Mouse (Mus musculus) thymus, postnatal 0 days (tissue): ENCODE data around the gene Fstl4. TPM values are rescaled to one million over a fixed set of nuclear protein-coding genes. Genes with fewer than 3 reads are reported as not detected.
"Not testable (repeated sequence)": the region's sequence is repeated elsewhere in the genome, so short reads cannot be mapped to it uniquely, and the experiment has no call there.

Experiments
- DNase-seq: peaks from one replicate; pipeline ENCODE4 v3.0.0-alpha.2; 2015; ENCODE audit warnings: low spot score
- polyA plus RNA-seq: library from polyadenylated mRNA; unstranded; fragments of >200 nt; fragmentation: Nextera tagmentation; extraction: Ambion mirVana; gene quantifications from 2 replicates; pipeline ENCODE4 v1.2.1, GENCODE M21; 2015

Fstl4 gene
- polyA plus RNA-seq, 1 experiment from 2014 or later, result 1.9 TPM

GRCm38 (mm10) chr11:53085367-53085766 is 320.9 kb downstream of the Fstl4 start:
- peak; percentile 90 for DNase-seq

DNA sequence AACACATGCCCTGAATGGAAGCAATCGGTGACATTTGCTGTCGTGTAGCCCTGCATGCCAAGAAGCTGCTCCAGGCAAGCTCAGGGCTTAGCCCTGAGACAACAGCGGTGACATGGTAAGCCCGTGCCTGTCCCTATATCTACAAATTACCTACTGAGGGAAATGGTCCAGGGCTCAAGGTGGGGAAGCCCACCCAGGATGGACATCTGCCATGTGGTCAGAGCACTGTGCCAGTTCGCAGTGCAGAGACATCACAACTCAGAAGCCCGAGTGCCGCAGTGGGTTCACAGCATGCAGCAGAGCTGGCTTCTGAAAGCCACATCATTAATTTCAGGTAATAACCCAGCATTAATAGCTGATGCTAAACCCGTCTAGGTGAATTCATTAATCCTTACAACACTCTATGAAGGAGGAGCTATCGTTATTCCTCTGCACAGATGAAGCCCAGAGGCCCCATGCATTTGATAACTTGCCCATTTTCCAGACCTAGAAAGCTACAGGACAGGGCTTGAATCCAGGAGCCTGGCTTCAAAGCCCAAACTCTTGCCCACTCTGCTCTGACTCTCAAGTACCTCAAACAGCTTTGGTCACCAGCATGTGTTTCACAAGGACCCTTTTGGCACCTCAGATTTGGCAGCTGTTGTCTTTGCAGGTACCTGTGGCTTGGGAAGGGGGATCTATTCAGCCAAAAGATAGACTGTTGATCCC is 321.6 kb downstream of the Fstl4 start:
- no peak for DNase-seq

DNA sequence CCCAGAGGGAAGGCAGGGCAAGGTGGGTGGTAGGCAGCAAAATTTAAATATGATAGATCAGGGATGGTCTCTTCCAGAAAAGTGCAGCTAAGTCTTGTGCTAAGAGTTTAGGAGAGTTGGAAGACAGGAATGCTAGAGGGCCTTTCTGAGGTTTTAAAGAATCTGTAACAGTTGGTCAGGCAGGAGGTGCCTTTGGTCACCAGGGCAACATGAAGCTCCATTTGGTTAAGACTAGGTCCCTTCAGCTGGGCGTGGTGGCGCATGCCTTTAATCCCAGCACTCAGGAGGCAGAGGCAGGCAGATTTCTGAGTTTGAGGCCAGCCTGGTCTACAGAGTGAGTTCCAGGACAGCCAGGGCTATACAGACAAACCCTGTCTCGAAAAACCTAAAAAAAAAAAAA is 323.5 kb downstream of the Fstl4 start:
- not testable (repeated sequence) for DNase-seq

GRCm38 (mm10) chr11:53091596-53091995 is 327.2 kb downstream of the Fstl4 start:
- DNase-seq, result no peak

DNA sequence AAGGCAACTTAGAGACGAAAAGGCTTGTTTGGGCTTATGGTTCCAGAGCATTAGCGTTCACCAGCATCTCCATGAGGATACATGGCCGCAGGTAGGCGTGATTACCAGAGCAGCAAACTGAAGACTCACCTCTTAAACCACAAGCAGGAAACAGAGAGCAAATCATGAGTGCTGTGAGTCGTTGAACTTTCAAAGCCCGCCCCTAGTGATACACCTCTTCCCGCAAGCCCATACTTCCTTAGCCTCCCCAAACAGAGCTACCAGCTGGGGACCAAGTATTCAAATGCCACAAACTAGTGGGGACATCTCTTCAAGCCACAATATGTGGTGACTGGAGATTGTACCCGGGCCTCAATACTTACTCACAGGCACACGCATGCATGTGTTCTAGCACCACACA is 332.4 kb downstream of the Fstl4 start:
- DNase-seq, result peak; percentile 78

- peak; percentile 63 for DNase-seq
These were observed 332.9 kb downstream of the Fstl4 start for GRCm38 (mm10) chr11:53097331-53097730.

GRCm38 (mm10) chr11:53097870-53098269 is 333.4 kb downstream of the Fstl4 start:
- DNase-seq, result no peak

DNA sequence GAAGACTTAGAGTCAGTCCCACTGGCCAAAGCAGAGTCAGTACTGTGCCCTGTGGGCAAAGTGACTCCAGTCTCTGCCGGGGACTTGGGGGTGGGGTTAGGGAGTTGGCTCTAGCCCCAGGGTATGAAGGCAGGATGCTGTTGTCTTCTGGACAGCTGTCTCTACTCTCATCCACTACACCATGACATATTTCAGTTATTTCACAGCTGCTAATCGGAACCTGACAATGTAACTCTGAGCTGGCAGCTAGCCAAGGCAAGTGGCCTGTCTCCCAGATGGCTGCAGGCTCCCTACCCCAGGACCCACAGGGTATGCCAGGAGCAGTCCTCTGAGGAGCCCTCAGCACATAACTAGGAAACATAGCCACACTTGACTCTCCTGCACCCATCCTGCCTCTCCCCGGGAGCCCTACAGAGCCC is 334.4 kb downstream of the Fstl4 start:
- DNase-seq, result no peak

- no peak for DNase-seq
These were observed 334.9 kb downstream of the Fstl4 start for GRCm38 (mm10) chr11:53099322-53099721.

- no peak for DNase-seq
These were observed 337.3 kb downstream of the Fstl4 start for GRCm38 (mm10) chr11:53101732-53102131.

GRCm38 (mm10) chr11:53103601-53104325 is 339.3 kb downstream of the Fstl4 start:
- DNase-seq, result no peak

DNA sequence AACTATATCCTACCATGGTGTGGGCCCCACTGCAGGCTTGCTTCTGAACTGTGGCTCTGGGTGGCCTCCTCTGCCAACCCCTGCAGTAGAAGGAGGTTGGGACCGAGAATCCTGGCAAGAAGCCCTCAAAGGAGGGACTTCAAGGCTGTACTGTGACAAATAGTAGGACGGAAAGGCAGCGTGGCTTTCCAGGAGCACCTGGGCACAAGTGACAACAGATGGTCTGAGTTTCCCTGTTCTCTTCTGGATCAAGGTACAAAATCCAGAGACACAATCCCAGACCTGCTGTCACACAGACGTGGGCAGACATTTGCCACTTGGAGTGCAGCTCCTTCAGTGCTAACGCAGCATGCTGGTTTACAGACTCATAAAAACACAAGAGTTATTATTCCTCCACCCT is 343.3 kb downstream of the Fstl4 start:
- no peak for DNase-seq

DNA sequence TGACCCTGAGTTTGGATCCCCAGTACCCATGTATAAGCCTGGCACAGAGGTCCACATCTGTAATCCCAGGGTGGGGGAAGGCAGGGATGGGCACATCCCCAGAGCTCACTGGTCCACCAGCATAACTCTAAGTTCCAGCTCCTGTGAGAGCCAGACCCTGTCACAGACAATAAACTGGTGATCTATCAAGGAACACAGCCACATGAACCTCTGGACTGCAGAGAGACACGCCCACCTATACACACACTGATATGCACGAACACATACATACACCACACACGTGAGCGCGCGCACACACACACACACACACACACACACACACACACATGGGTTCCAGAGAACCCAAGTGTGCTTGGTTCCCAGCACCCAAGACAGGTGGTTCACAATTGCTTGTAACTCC is 344.4 kb downstream of the Fstl4 start:
- DNase-seq, result no peak

DNA sequence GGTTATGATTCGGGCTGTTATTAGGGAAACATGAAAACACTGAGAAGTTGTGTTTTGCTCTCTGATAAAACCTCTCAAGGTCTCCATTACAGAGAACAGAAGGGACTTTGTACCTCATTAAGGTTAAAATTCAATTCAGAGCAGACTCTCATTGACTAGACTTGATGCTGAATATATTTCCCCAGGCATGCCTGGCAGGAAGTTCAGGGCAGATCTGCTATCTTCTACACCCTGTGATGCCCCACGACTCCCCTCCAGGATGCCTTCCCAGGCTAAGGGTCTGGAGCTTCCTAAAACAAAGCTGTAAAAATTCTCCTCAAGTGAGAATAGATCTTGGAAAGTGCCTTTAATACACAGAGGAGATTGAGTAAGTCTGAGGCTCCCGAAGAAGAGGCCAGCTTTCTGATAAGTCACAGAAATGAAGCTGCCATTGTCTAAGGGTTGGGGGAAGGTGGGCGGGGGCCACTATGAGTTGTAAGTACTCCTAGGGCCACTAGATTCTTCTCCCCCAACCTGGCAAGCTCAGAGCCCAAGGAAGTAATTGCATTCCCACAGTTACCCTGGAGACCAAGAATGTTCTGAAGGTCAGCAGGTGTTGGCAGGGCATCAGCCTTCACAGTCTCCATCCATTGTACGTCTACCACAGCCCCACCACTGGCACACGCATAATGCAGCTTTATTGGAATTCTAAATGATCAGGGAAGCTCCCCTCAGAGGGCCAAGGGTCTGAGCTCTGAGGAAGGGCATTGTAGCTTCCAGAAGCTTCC is 345.4 kb downstream of the Fstl4 start:
- no peak for DNase-seq

GRCm38 (mm10) chr11:53115711-53116110 is 351.3 kb downstream of the Fstl4 start:
- no peak for DNase-seq

- peak; percentile 63 for DNase-seq
These were observed 351.9 kb downstream of the Fstl4 start for GRCm38 (mm10) chr11:53116356-53116755.

- DNase-seq, result no peak
These were observed 354.0 kb downstream of the Fstl4 start for GRCm38 (mm10) chr11:53118226-53118965.

- no peak for DNase-seq
These were observed 355.5 kb downstream of the Fstl4 start for GRCm38 (mm10) chr11:53119966-53120365.

DNA sequence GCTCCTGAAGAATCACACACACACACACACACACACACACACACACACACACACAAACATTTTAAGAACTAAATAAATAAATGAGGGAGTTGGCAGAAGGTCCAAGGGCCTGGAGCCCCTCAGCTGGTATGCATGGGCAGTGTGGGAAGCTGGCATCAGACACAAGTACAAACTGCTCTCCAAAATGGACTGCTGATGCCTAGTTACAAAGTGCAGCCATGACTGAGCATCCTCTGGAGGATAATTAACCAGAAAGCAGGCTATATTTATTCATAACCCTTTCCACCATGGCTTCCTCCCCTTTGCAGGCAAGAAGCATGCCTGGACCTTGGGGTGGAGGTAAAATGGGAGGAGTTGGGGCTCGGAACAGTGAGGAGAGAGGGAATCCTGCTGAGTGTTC is 356.8 kb downstream of the Fstl4 start:
- no peak for DNase-seq

- no peak for DNase-seq
These were observed 360.4 kb downstream of the Fstl4 start for GRCm38 (mm10) chr11:53124799-53125198.

GRCm38 (mm10) chr11:53126660-53127059 is 362.2 kb downstream of the Fstl4 start:
- no peak for DNase-seq
